Comparison of ENCODE assay signal across 11 mouse cellular contexts in the genomic region with DNA sequence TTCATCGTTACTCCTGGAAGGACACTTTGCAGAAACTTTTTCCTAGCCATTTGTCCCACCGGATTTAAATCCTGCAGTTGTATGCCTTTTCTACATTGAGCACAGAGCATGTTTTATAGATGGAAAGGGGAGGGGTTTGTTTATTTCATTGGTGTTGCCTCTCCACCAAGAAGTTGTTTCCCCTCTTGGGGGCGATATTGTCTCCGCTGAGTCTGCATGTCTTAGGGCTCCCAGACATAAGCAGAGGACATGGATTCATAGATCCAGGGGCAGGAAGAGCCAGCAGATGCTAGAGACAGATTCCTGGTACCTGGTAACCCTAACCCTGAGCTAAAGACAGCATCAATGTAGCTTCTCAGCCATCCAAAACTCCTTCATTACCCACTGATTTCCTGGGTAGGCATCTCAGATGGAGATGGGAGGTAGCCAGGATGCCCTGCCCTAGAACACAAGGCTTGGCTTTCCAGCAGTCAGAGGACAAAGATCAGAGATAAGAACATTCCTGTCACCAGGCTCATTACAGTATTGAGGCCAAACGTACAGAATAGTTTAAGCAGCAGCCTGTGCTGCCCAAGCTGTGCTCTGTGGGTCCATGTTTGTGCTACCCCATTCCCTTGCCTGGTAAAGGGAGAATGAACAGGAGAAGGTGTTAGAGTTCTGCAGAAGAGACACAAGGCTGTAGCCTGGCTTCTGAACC. TPM values are rescaled to one million over a fixed set of nuclear protein-coding genes. Genes with fewer than 3 reads are reported as not detected.
DNase-seq lines count a peak whose midpoint lies in the region; ATAC-seq and TF ChIP-seq lines count a peak whose summit lies in the region.
"Had no signal": no experiment of that assay in that cellular context is flagged by ENCODE, and none has a peak within 500 bp of the region (broad histone marks: within the 10 kb centered on the region; RNA-seq: fewer than 3 reads in every experiment).

No protein-coding gene starts in this region.

- no peaks in the 10 kb centered on the region for H3K36me3 ChIP-seq in hindbrain, embryonic 11.5 days (ENCODE audit: control insufficient read depth, insufficient read depth, low read length)
- no peaks in the 10 kb centered on the region for H3K36me3 ChIP-seq in hindbrain, embryonic 12.5 days
- no peaks in the 10 kb centered on the region for H3K36me3 ChIP-seq in lung, embryonic 14.5 days (ENCODE audit: insufficient read depth)
- H3K36me3 ChIP-seq in intestine, embryonic 16.5 days (ENCODE audit: control insufficient read depth, insufficient read depth, low read length): no peaks in the 10 kb centered on the region

- WGBS in hindbrain, embryonic 11.5 days: 56% methylated on average over 5 of the region's 5 CpGs
- WGBS in hindbrain, embryonic 12.5 days: 52% methylated on average over 5 of the region's 5 CpGs
- WGBS in lung, embryonic 14.5 days: 42% methylated on average over 5 of the region's 5 CpGs
- WGBS in intestine, embryonic 16.5 days: 50% methylated on average over 5 of the region's 5 CpGs

- no peaks in the 10 kb centered on the region; the same call in 1 of the 2 replicates for H3K4me1 ChIP-seq in hindbrain, embryonic 11.5 days (replicated peaks; ENCODE audit: control insufficient read depth, insufficient read depth, low read length)
- peaks cover 14% of the 10 kb centered on the region for H3K4me1 ChIP-seq in hindbrain, embryonic 12.5 days
- no peaks in the 10 kb centered on the region for H3K4me1 ChIP-seq in lung, embryonic 14.5 days (ENCODE audit: insufficient read depth)
- H3K4me1 ChIP-seq in intestine, embryonic 16.5 days (ENCODE audit: control insufficient read depth, insufficient read depth, low read length): peaks cover 9% of the 10 kb centered on the region

- no peak overlapping the region for H3K4me2 ChIP-seq in hindbrain, embryonic 11.5 days (replicated peaks; ENCODE audit: low read depth, low read length)
- no peak overlapping the region for H3K4me2 ChIP-seq in hindbrain, embryonic 12.5 days (replicated peaks)
- no peak overlapping the region for H3K4me2 ChIP-seq in lung, embryonic 14.5 days
- H3K4me2 ChIP-seq in intestine, embryonic 16.5 days (ENCODE audit: low read depth, low read length): no peak overlapping the region

- no peak overlapping the region for H3K9ac ChIP-seq in hindbrain, embryonic 11.5 days (ENCODE audit: low read depth, low read length)
- H3K9ac ChIP-seq in hindbrain, embryonic 12.5 days: no peak overlapping the region
- no peak overlapping the region for H3K9ac ChIP-seq in lung, embryonic 14.5 days
- no peak overlapping the region for H3K9ac ChIP-seq in intestine, embryonic 16.5 days (ENCODE audit: low read depth, low read length)

- TF ChIP-seq CTCF in lung, embryonic 14.5 days (IDR thresholded peaks at IDR 0.05; ENCODE audit: low read depth): peak; percentile 40; the same call in 1 of the 2 replicates

- H3K27ac ChIP-seq in hindbrain, embryonic 11.5 days (ENCODE audit: low read depth, low read length): no peak overlapping the region
- no peak overlapping the region for H3K27ac ChIP-seq in hindbrain, embryonic 12.5 days
- no peak overlapping the region for H3K27ac ChIP-seq in lung, embryonic 14.5 days (ENCODE audit: low read depth)
- no peak overlapping the region for H3K27ac ChIP-seq in intestine, embryonic 16.5 days (ENCODE audit: low read length)

- no peak overlapping the region for H3K4me3 ChIP-seq in hindbrain, embryonic 11.5 days (ENCODE audit: low read depth, low read length)
- H3K4me3 ChIP-seq in hindbrain, embryonic 12.5 days: no peak overlapping the region
- no peak overlapping the region for H3K4me3 ChIP-seq in lung, embryonic 14.5 days (ENCODE audit: low read depth, low read length)
- no peak overlapping the region for H3K4me3 ChIP-seq in intestine, embryonic 16.5 days (ENCODE audit: low read length)

- peak; percentile 35 for DNase-seq in hindbrain, embryonic 11.5 days (ENCODE audit: low spot score)
- peak; percentile 75 for DNase-seq in lung, embryonic 14.5 days
- DNase-seq in lung, adult 18-20 months: no peak
- peak; percentile 82 for DNase-seq in ZHBTc4 (ENCODE audit: low read depth, low spot score)
- no peak for DNase-seq in right cerebral cortex, postnatal 25 days
- DNase-seq: gastrocnemius, postnatal 14 days; right cerebral cortex, postnatal 4 days had no signal

- H3K27me3 ChIP-seq in hindbrain, embryonic 11.5 days (ENCODE audit: control insufficient read depth, insufficient read depth, low read length): peaks cover 16% of the 10 kb centered on the region
- peaks cover 30% of the 10 kb centered on the region for H3K27me3 ChIP-seq in hindbrain, embryonic 12.5 days
- peaks cover 12% of the 10 kb centered on the region; the same call in 1 of the 2 replicates for H3K27me3 ChIP-seq in lung, embryonic 14.5 days (ENCODE audit: insufficient read depth, low read length)
- H3K27me3 ChIP-seq in intestine, embryonic 16.5 days (replicated peaks; ENCODE audit: control insufficient read depth, insufficient read depth, low read length): peaks cover 16% of the 10 kb centered on the region
- H3K27me3 ChIP-seq: CH12.LX had no signal

- H3K9me3 ChIP-seq in hindbrain, embryonic 11.5 days (ENCODE audit: control insufficient read depth, low read length): no peaks in the 10 kb centered on the region
- H3K9me3 ChIP-seq in hindbrain, embryonic 12.5 days (replicated peaks): no peaks in the 10 kb centered on the region
- H3K9me3 ChIP-seq in lung, embryonic 14.5 days (ENCODE audit: low read depth, low read length): no peaks in the 10 kb centered on the region
- no peaks in the 10 kb centered on the region for H3K9me3 ChIP-seq in intestine, embryonic 16.5 days (ENCODE audit: control insufficient read depth, low read length)

- ATAC-seq in hindbrain, embryonic 11.5 days (ENCODE audit: low FRiP score): no peak
- no peak for ATAC-seq in hindbrain, embryonic 12.5 days (ENCODE audit: low FRiP score)
- ATAC-seq in lung, embryonic 14.5 days (ENCODE audit: insufficient read depth): no peak
- ATAC-seq in intestine, embryonic 16.5 days: peak; percentile 84

RNA-seq across cellular contexts. Expression of gene Lrfn2, which starts 4.4 kb away (rescaled TPM):
- polyA plus RNA-seq in hindbrain, embryonic 11.5 days (2014; fragmentation: Nextera tagmentation; extraction: Ambion mirVana): 0.19 and 0.68 TPM in 2 replicates
- polyA plus RNA-seq in hindbrain, embryonic 12.5 days (2016; fragmentation: Nextera tagmentation; extraction: Ambion mirVana): 1.5 and 1.6 TPM in 2 replicates
- 0.39 and 0.42 TPM in 2 replicates for polyA plus RNA-seq in lung, embryonic 14.5 days (2014; fragmentation: Nextera tagmentation; extraction: Ambion mirVana)
- 0.53 and 0.62 TPM in 2 replicates for polyA plus RNA-seq in intestine, embryonic 16.5 days (2015; fragmentation: Nextera tagmentation; extraction: Ambion mirVana)
- polyA plus RNA-seq: liver, embryonic 16.5 days had no signal

Comparison
In these comparisons a context has a peak if more than half of its experiments do, and no peak if none do; other contexts are left out.
1. DNase-seq: peak in hindbrain, embryonic 11.5 days (single experiment), lung, embryonic 14.5 days (single experiment) and ZHBTc4 (single experiment); none in lung, adult 18-20 months (0 of 2) and right cerebral cortex, postnatal 25 days (single experiment).